Mouse (Mus musculus) limb, embryonic 12.5 days (tissue): ENCODE data around the gene 1700088E04Rik. TPM values are rescaled to one million over a fixed set of nuclear protein-coding genes. Genes with fewer than 3 reads are reported as not detected.

ENCODE experiments used
- ATAC-seq: fragments of 200-750 bp; cut with Nextera tagmentation; 2 replicates; pipeline ENCODE4 v1.8.0; 2017; ENCODE audit warnings: low read depth, moderate TSS enrichment; ENCODE audit not compliant: insufficient number of reproducible peaks, insufficient read depth, low FRiP score, low TSS enrichment
- H3K27ac ChIP-seq: fragments of 300-500 bp; sonication (generic); 2 replicates; pipeline ENCODE4 v1.5.1; 2016; ENCODE audit warnings: mild to moderate bottlenecking, moderate library complexity
- H3K27me3 ChIP-seq: fragments of 300-500 bp; sonication (generic); 2 replicates; pipeline ENCODE4 v1.6.1; 2016; ENCODE audit warnings: mild to moderate bottlenecking, moderate library complexity
- H3K36me3 ChIP-seq: fragments of 300-500 bp; sonication (generic); 2 replicates; pipeline ENCODE4 v1.6.1; 2016; ENCODE audit warnings: mild to moderate bottlenecking, moderate library complexity
- H3K4me1 ChIP-seq: fragments of 300-500 bp; sonication (generic); replicated peaks from 2 replicates; pipeline ENCODE4 v1.6.1; 2016
- H3K4me2 ChIP-seq: fragments of 300-500 bp; sonication (generic); 2 replicates; pipeline ENCODE4 v1.6.1; 2016; ENCODE audit warnings: mild to moderate bottlenecking, moderate library complexity
- H3K4me3 ChIP-seq: fragments of 300-500 bp; sonication (generic); replicated peaks from 2 replicates; pipeline ENCODE4 v1.5.1; 2016; ENCODE audit warnings: mild to moderate bottlenecking
- H3K9ac ChIP-seq: fragments of 300-500 bp; sonication (generic); replicated peaks from 2 replicates; pipeline ENCODE4 v1.6.1; 2016; ENCODE audit warnings: mild to moderate bottlenecking, moderate library complexity
- H3K9me3 ChIP-seq: fragments of 300-500 bp; sonication (generic); 2 replicates; pipeline ENCODE4 v1.6.1; 2016; ENCODE audit warnings: mild to moderate bottlenecking, moderate library complexity
- WGBS: fragments of 180-500 bp; shearing (Covaris S2); methylation state at CpG from one replicate; pipeline ENCODE4 v1.1.7; 2016; 5-methylcytosine and 5-hydroxymethylcytosine counted together
- polyA plus RNA-seq: library from polyadenylated mRNA; unstranded; fragments of >200 nt; fragmentation: Nextera tagmentation; extraction: Ambion mirVana; gene quantifications from 2 replicates; pipeline ENCODE4 v1.2.1, GENCODE M21; 2016

Gene 1700088E04Rik
- polyA plus RNA-seq, 1 experiment from 2014 or later = 8.4 TPM

GRCm38 (mm10) chr15:79131442-79131841, 9.6 kb downstream of the 1700088E04Rik start:
- Histone ChIP-seq H3K9ac (no peak overlapping the region), H3K27me3 (no peaks in the 10 kb centered on the region), H3K4me1 (peaks cover 20% of the 10 kb centered on the region), H3K36me3 (peaks cover 82% of the 10 kb centered on the region), H3K4me2 (no peak overlapping the region), H3K27ac (no peak overlapping the region), H3K9me3 (peaks cover 6% of the 10 kb centered on the region; the same call in 1 of the 2 replicates), H3K4me3 (no peak overlapping the region)
- WGBS = 64% methylated on average over 7 of the region's 7 CpGs
- no peak for ATAC-seq

DNA sequence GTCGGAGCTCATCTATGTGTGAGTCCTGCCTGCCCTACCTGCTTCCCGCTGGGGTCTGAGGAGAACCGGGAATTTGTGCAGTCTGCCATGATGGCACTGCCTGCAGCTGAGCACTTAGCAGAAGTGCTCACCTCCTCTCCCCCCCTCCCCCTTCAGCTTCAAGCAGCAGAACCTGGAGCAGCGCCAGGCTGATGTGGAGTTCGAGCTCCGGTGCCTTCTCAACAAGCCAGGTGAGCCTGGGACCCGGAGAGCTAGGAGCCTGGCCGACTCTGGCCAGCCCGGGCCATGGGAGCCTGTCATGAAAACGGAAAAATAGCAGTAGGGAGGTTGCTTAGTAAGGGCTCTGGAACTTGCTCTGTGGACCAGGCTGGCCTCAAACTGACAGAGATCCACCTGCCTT, 10.3 kb downstream of the 1700088E04Rik start:
- H3K36me3 ChIP-seq = peaks cover 88% of the 10 kb centered on the region

DNA sequence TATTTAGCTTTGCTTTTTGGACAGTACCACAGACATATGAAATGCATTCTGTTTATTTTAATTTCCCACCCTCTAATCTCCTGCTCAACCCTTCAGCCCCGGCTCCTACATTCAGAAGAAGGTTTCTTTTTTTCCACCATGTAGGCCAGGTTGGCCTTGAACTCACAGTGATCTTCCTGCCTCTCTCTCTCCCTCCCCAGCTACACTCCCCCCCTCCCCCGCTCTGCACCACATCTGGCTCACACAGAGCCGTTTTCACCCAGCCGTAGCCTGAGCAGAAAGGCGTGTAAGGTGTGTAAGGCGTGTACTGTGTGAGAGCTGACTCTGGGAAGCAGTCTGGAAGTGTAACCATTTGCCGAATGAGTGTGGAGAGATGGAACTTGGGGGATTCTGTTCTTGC, 11.7 kb downstream of the 1700088E04Rik start:
- Histone ChIP-seq H3K9me3 (peaks cover 6% of the 10 kb centered on the region; the same call in 1 of the 2 replicates), H3K4me2 (no peak overlapping the region), H3K27ac (no peak overlapping the region), H3K9ac (no peak overlapping the region), H3K4me3 (no peak overlapping the region), H3K4me1 (no peaks in the 10 kb centered on the region), H3K36me3 (peaks cover 98% of the 10 kb centered on the region), H3K27me3 (no peaks in the 10 kb centered on the region)
- WGBS = 81% methylated on average over 7 of the region's 7 CpGs
- no peak for ATAC-seq

More for the DNA sequence above, 10.3 kb downstream of the 1700088E04Rik start:
- Histone ChIP-seq H3K27me3 (no peaks in the 10 kb centered on the region), H3K9ac (no peak overlapping the region), H3K4me3 (no peak overlapping the region), H3K4me1 (peaks cover 14% of the 10 kb centered on the region), H3K9me3 (peaks cover 6% of the 10 kb centered on the region; the same call in 1 of the 2 replicates), H3K4me2 (no peak overlapping the region), H3K27ac (no peak overlapping the region)
- ATAC-seq = no peak
- WGBS = 90% methylated on average over 10 of the region's 10 CpGs

- no peak overlapping the region for H3K4me3 ChIP-seq
- no peaks in the 10 kb centered on the region for H3K27me3 ChIP-seq
- ATAC-seq = no peak
- no peak overlapping the region for H3K4me2 ChIP-seq
- H3K9me3 ChIP-seq = peaks cover 6% of the 10 kb centered on the region; the same call in 1 of the 2 replicates
- no peaks in the 10 kb centered on the region for H3K4me1 ChIP-seq
- peaks cover 96% of the 10 kb centered on the region for H3K36me3 ChIP-seq
- H3K27ac ChIP-seq = no peak overlapping the region
- H3K9ac ChIP-seq = no peak overlapping the region
- WGBS = 90% methylated on average over 5 of the region's 5 CpGs
Observed at GRCm38 (mm10) chr15:79128208-79128607, 12.8 kb downstream of the 1700088E04Rik start.

DNA sequence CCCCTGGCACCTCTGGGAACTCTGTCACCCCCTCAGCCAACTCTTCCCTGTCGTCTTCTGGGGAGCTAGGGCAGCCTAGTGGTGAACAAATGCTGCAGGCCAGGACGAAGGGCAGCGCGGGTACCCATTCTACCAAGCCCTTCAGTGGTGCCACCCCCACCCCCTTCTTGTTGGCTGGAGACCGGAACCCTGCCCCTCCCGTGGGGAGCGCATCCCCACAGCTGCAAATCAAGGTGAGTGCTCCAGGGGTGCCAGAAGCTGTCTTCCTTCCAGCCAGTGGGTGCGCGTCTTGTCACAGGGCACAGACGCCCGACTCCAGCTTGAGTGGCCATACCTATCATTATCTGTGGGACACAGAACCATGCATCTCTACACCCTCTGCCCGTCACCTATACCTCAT, 14.0 kb downstream of the 1700088E04Rik start:
- H3K9ac ChIP-seq = no peak overlapping the region
- H3K9me3 ChIP-seq = peaks cover 6% of the 10 kb centered on the region; the same call in 1 of the 2 replicates
- no peak overlapping the region for H3K27ac ChIP-seq
- H3K4me2 ChIP-seq = no peak overlapping the region
- WGBS = 93% methylated on average over 12 of the region's 12 CpGs
- H3K36me3 ChIP-seq = peaks cover 96% of the 10 kb centered on the region
- no peak overlapping the region for H3K4me3 ChIP-seq
- ATAC-seq = no peak
- H3K27me3 ChIP-seq = no peaks in the 10 kb centered on the region
- H3K4me1 ChIP-seq = 0 out of 2 replicates have a peak, but pooled peaks cover 3% of the 10 kb centered on the region

DNA sequence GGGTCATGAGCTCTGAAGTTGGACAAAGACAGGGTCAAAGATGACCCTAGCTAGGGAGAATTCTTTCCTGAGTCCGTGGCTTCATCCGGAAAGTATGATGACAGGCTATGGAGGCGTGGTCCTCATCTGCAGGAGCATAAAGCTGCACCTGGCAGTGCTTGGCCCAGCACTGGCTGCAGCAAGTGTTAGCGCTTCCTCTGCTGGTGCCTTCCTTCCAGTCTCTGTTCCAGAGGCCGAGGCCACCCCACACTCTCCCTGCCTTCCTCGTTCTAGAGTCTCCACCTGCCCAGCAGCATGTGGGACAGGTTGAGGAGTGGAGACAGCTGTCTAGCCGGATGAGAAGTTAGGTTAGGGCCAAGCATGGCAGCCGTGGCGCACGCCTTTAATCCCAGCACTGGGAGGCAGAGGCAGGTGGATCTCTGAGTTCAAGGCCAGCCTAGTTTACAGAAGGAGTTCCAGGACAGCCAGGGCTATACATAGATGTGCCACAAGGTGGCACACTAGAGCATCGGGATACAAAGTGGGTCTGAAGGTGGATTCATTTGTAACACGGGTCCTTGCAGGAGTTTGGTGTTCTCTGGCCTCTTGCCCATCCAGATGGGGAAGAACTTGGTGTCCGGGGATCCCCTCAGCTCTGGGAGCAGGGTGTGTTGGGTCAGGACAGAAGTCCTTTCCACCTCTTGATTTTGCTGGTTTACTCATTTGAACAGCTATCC, 14.7 kb downstream of the 1700088E04Rik start:
- no peak overlapping the region for H3K27ac ChIP-seq
- no peak overlapping the region for H3K4me3 ChIP-seq
- no peaks in the 10 kb centered on the region for H3K27me3 ChIP-seq
- no peak overlapping the region for H3K4me2 ChIP-seq
- peaks cover 6% of the 10 kb centered on the region; the same call in 1 of the 2 replicates for H3K9me3 ChIP-seq
- H3K9ac ChIP-seq = no peak overlapping the region
- no peak for ATAC-seq
- H3K4me1 ChIP-seq = 0 out of 2 replicates have a peak, but pooled peaks cover 3% of the 10 kb centered on the region
- H3K36me3 ChIP-seq = peaks cover 96% of the 10 kb centered on the region
- 83% methylated on average over 13 of the region's 13 CpGs for WGBS

DNA sequence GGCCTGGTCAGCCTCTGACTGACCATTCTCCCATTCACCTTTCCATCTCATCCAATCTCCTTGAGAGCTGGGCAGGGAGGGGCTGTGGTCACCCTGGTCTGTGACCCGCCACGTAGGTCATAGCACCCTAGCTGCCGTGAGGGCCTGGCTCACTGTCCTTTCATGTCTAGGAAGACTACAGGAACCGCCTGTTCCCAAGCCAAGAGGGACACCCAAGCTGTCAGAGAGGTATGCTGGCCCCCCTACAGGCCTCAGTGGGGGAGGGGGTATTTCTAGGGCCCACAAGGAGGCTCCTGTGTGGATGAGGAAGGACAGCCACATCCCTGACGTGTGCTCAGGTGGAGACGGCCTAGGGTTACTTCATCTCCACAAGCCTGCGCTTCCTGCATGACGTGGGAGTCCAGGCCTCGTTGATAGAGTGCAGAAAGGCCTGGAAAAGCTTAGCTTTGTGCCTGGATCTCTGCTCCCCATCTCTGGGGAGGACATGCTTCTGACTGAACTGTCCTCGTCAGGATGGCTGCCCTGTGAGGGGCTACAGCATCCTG, 16.6 kb downstream of the 1700088E04Rik start:
- H3K9me3 ChIP-seq = peaks cover 6% of the 10 kb centered on the region; the same call in 1 of the 2 replicates
- no peak overlapping the region for H3K4me3 ChIP-seq
- ATAC-seq = no peak
- H3K4me2 ChIP-seq = no peak overlapping the region
- H3K36me3 ChIP-seq = peaks cover 96% of the 10 kb centered on the region
- H3K9ac ChIP-seq = no peak overlapping the region
- H3K4me1 ChIP-seq = 0 out of 2 replicates have a peak, but pooled peaks cover 3% of the 10 kb centered on the region
- no peak overlapping the region for H3K27ac ChIP-seq
- 80% methylated on average over 10 of the region's 10 CpGs for WGBS
- H3K27me3 ChIP-seq = no peaks in the 10 kb centered on the region

- peaks cover 6% of the 10 kb centered on the region; the same call in 1 of the 2 replicates for H3K9me3 ChIP-seq
- H3K4me2 ChIP-seq = no peak overlapping the region
- 0 out of 2 replicates have a peak, but pooled peaks cover 3% of the 10 kb centered on the region for H3K4me1 ChIP-seq
- H3K27ac ChIP-seq = no peak overlapping the region
- ATAC-seq = no peak
- 86% methylated on average over 6 of the region's 6 CpGs for WGBS
- H3K4me3 ChIP-seq = no peak overlapping the region
- peaks cover 98% of the 10 kb centered on the region for H3K36me3 ChIP-seq
- H3K9ac ChIP-seq = no peak overlapping the region
- no peaks in the 10 kb centered on the region for H3K27me3 ChIP-seq
Observed at GRCm38 (mm10) chr15:79123751-79124150, 17.3 kb downstream of the 1700088E04Rik start.

- 0 out of 2 replicates have a peak, but pooled peaks cover 3% of the 10 kb centered on the region for H3K4me1 ChIP-seq
- no peaks in the 10 kb centered on the region for H3K27me3 ChIP-seq
- WGBS = 79% methylated on average over 13 of the region's 13 CpGs
- no peak overlapping the region for H3K4me2 ChIP-seq
- no peak overlapping the region for H3K4me3 ChIP-seq
- no peak for ATAC-seq
- no peak overlapping the region for H3K27ac ChIP-seq
- no peak overlapping the region for H3K9ac ChIP-seq
- peaks cover 98% of the 10 kb centered on the region for H3K36me3 ChIP-seq
- H3K9me3 ChIP-seq = no peaks in the 10 kb centered on the region
Observed at GRCm38 (mm10) chr15:79122546-79122945, 18.5 kb downstream of the 1700088E04Rik start.

DNA sequence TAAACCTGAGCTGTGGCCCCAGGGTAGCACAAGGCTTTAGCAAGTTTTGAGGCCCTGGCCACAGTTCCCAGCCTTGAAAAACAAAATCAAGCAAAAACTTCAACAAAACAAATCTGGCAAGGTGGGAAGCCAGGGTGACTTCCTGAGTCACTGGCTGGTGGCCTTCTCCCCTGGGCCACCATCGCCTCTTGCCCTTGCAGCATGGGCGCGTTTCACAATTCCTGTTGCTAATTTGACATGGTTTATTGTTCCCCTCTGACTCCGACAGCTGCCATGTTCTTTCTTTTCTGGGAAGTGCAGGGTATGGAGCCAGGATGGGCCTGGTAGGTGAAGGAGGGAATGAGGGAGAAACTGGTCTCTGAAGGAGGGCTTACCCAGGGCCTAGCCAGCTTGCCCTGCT, 18.9 kb downstream of the 1700088E04Rik start:
- Histone ChIP-seq H3K27me3 (no peaks in the 10 kb centered on the region), H3K4me3 (no peak overlapping the region), H3K27ac (no peak overlapping the region), H3K36me3 (peaks cover 98% of the 10 kb centered on the region), H3K9me3 (no peaks in the 10 kb centered on the region), H3K4me1 (0 out of 2 replicates have a peak, but pooled peaks cover 3% of the 10 kb centered on the region), H3K9ac (no peak overlapping the region), H3K4me2 (no peak overlapping the region)
- WGBS = 68% methylated on average over 4 of the region's 4 CpGs
- ATAC-seq = no peak

GRCm38 (mm10) chr15:79119491-79119890, 21.6 kb downstream of the 1700088E04Rik start:
- no peak for ATAC-seq
- Histone ChIP-seq H3K9ac (no peak overlapping the region), H3K4me2 (no peak overlapping the region), H3K27me3 (no peaks in the 10 kb centered on the region), H3K36me3 (peaks cover 98% of the 10 kb centered on the region), H3K4me1 (0 out of 2 replicates have a peak, but pooled peaks cover 3% of the 10 kb centered on the region), H3K27ac (no peak overlapping the region), H3K9me3 (no peaks in the 10 kb centered on the region), H3K4me3 (no peak overlapping the region)
- 80% methylated on average over 9 of the region's 9 CpGs for WGBS
